Mouse (Mus musculus) intestine, embryonic 14.5 days (tissue): ENCODE results near the gene Gns. TPM values are rescaled to one million over a fixed set of nuclear protein-coding genes. Genes with fewer than 3 reads are reported as not detected.

Experiments used
- ATAC-seq: fragments of 200-750 bp; cut with Nextera tagmentation; replicated peaks from 2 replicates; pipeline ENCODE4 v1.8.0; 2017; ENCODE audit warnings: low read depth, moderate number of reproducible peaks, moderate TSS enrichment, moderate library complexity; ENCODE audit not compliant: low FRiP score, low TSS enrichment
- DNase-seq: peaks from one replicate; pipeline ENCODE4 v3.0.0-alpha.2; 2018; ENCODE audit warnings: low spot score
- H3K27ac ChIP-seq: fragments of 300-500 bp; sonication (generic); 2 replicates; pipeline ENCODE4 v1.5.1; 2014; ENCODE audit warnings: low read depth, mild to moderate bottlenecking, control low read depth
- H3K27me3 ChIP-seq: fragments of 300-500 bp; sonication (generic); replicated peaks from 2 replicates; pipeline ENCODE4 v1.6.1; 2014; ENCODE audit warnings: low read length, control low read depth; ENCODE audit not compliant: control insufficient read depth, insufficient read depth
- H3K36me3 ChIP-seq: fragments of 300-500 bp; sonication (generic); 2 replicates; pipeline ENCODE4 v1.6.1; 2014; ENCODE audit warnings: low read length, control low read depth; ENCODE audit not compliant: control insufficient read depth, insufficient read depth
- H3K4me1 ChIP-seq: fragments of 300-500 bp; sonication (generic); replicated peaks from 2 replicates; pipeline ENCODE4 v1.6.1; 2014; ENCODE audit warnings: low read length, control low read depth, mixed read lengths; ENCODE audit not compliant: control insufficient read depth, insufficient read depth
- H3K4me2 ChIP-seq: fragments of 300-500 bp; sonication (generic); 2 replicates; pipeline ENCODE4 v1.6.1; 2014; ENCODE audit warnings: low read length
- H3K4me3 ChIP-seq: fragments of 300-500 bp; sonication (generic); 2 replicates; pipeline ENCODE4 v1.5.1; 2014; ENCODE audit warnings: low read depth, low read length, control low read depth, mixed read lengths
- H3K9ac ChIP-seq: fragments of 300-500 bp; sonication (generic); 2 replicates; pipeline ENCODE4 v1.6.1; 2014; ENCODE audit warnings: mild to moderate bottlenecking, low read length
- H3K9me3 ChIP-seq: fragments of 300-500 bp; sonication (generic); 2 replicates; pipeline ENCODE4 v1.6.1; 2016; ENCODE audit warnings: low read length, control low read depth; ENCODE audit not compliant: control insufficient read depth
- WGBS: fragments of 180-500 bp; shearing (Covaris S2); extraction: QIAGEN DNeasy Blood & Tissue Kit; methylation state at CpG from one replicate; pipeline ENCODE4 v1.1.7; 2014; 5-methylcytosine and 5-hydroxymethylcytosine counted together
- polyA plus RNA-seq: library from polyadenylated mRNA; unstranded; fragments of >200 nt; fragmentation: Nextera tagmentation; extraction: Ambion mirVana; gene quantifications from 2 replicates; pipeline ENCODE4 v1.2.1, GENCODE M21; 2014

The Gns gene
- polyA plus RNA-seq, 1 experiment from 2014 or later = 47.8 TPM

GRCm38 (mm10) chr10:121445808-121446207 is 80.9 kb downstream of the Gns start:
- Histone ChIP-seq H3K4me3 (no peak overlapping the region), H3K27ac (no peak overlapping the region), H3K4me1 (peaks cover 15% of the 10 kb centered on the region), H3K4me2 (no peak overlapping the region), H3K27me3 (no peaks in the 10 kb centered on the region), H3K9ac (no peak overlapping the region), H3K9me3 (no peaks in the 10 kb centered on the region), H3K36me3 (no peaks in the 10 kb centered on the region)
- 89% methylated on average over 8 of the region's 8 CpGs for WGBS
- DNase-seq = no peak
- no peak for ATAC-seq

Other genes starting within 250 kb of the Gns start
- 2.8 and 3.8 TPM in 2 replicates for gene Tbc1d30, start 13.8 kb upstream of the Gns start, polyA plus RNA-seq
- 20.9 and 24.6 TPM in 2 replicates for gene Rassf3, start 111.3 kb downstream of the Gns start, polyA plus RNA-seq
- 34.8 and 40.3 TPM in 2 replicates for gene Tbk1, start 221.7 kb downstream of the Gns start, polyA plus RNA-seq